Mouse (Mus musculus): ENCODE data around the gene Lrrc45. TPM values are rescaled to one million over a fixed set of nuclear protein-coding genes. Genes with fewer than 3 reads are reported as not detected.

The Lrrc45 gene
- polyA plus RNA-seq, 1 experiment from 2014 or later: 44.1 TPM

- peaks cover 7% of the 10 kb centered on the region for H3K4me1 ChIP-seq (ENCODE audit: insufficient read depth)
- H3K4me3 ChIP-seq (ENCODE audit: low read depth, low read length): no peak overlapping the region
- no peaks in the 10 kb centered on the region for H3K27me3 ChIP-seq (ENCODE audit: insufficient read depth, low read length)
- H3K27ac ChIP-seq (ENCODE audit: low read depth): no peak overlapping the region
- no peak overlapping the region for H3K4me2 ChIP-seq
- TF ChIP-seq CTCF (IDR thresholded peaks at IDR 0.05; ENCODE audit: low read depth): no peak
- H3K9me3 ChIP-seq (ENCODE audit: low read depth, low read length): no peaks in the 10 kb centered on the region
- WGBS: 94% methylated on average over 4 of the region's 4 CpGs
- DNase-seq: no peak
- H3K36me3 ChIP-seq (ENCODE audit: insufficient read depth): peaks cover 50% of the 10 kb centered on the region
- no peak for ATAC-seq (ENCODE audit: insufficient read depth)
- H3K9ac ChIP-seq: no peak overlapping the region
Measured at GRCm38 (mm10) chr11:120676951-120677350, 36.8 kb upstream of the Lrrc45 start.

- no peak overlapping the region for H3K27ac ChIP-seq (ENCODE audit: low read depth)
- 77% methylated on average over 3 of the region's 3 CpGs for WGBS
- no peaks in the 10 kb centered on the region for H3K27me3 ChIP-seq (ENCODE audit: insufficient read depth, low read length)
- ATAC-seq (ENCODE audit: insufficient read depth) (no peak), DNase-seq (peak; percentile 46)
- no peak overlapping the region for H3K4me2 ChIP-seq
- no peaks in the 10 kb centered on the region for H3K9me3 ChIP-seq (ENCODE audit: low read depth, low read length)
- TF ChIP-seq CTCF (IDR thresholded peaks at IDR 0.05; ENCODE audit: low read depth): peak; percentile 63
- H3K4me3 ChIP-seq (ENCODE audit: low read depth, low read length): no peak overlapping the region
- H3K36me3 ChIP-seq (ENCODE audit: insufficient read depth): peaks cover 68% of the 10 kb centered on the region
- no peak overlapping the region for H3K9ac ChIP-seq
- H3K4me1 ChIP-seq (ENCODE audit: insufficient read depth): no peaks in the 10 kb centered on the region
Measured at GRCm38 (mm10) chr11:120679909-120680308, 33.8 kb upstream of the Lrrc45 start.

- no peak for DNase-seq
- Histone ChIP-seq H3K9ac (no peak overlapping the region), H3K4me3 (ENCODE audit: low read depth, low read length) (no peak overlapping the region), H3K4me1 (ENCODE audit: insufficient read depth) (peaks cover 14% of the 10 kb centered on the region), H3K36me3 (ENCODE audit: insufficient read depth) (peaks cover 73% of the 10 kb centered on the region), H3K27ac (ENCODE audit: low read depth) (no peak overlapping the region), H3K4me2 (no peak overlapping the region), H3K9me3 (ENCODE audit: low read depth, low read length) (no peaks in the 10 kb centered on the region), H3K27me3 (ENCODE audit: insufficient read depth, low read length) (no peaks in the 10 kb centered on the region)
- no peak for TF ChIP-seq CTCF (IDR thresholded peaks at IDR 0.05; ENCODE audit: low read depth)
- 89% methylated on average over 5 of the region's 5 CpGs for WGBS
- no peak for ATAC-seq (ENCODE audit: insufficient read depth)
Measured at GRCm38 (mm10) chr11:120682683-120683082, 31.0 kb upstream of the Lrrc45 start.

GRCm38 (mm10) chr11:120683536-120683935 lies 30.2 kb upstream of the Lrrc45 start:
- H3K36me3 ChIP-seq (ENCODE audit: insufficient read depth): peaks cover 71% of the 10 kb centered on the region
- no peak for TF ChIP-seq CTCF (IDR thresholded peaks at IDR 0.05; ENCODE audit: low read depth)
- 87% methylated on average over 3 of the region's 3 CpGs for WGBS

GRCm38 (mm10) chr11:120684086-120684485 lies 29.6 kb upstream of the Lrrc45 start:
- Histone ChIP-seq H3K4me3 (ENCODE audit: low read depth, low read length) (no peak overlapping the region), H3K4me1 (ENCODE audit: insufficient read depth) (peaks cover 14% of the 10 kb centered on the region), H3K9ac (no peak overlapping the region), H3K27ac (ENCODE audit: low read depth) (peak overlapping the region; percentile 52; the same call in 1 of the 2 replicates), H3K27me3 (ENCODE audit: insufficient read depth, low read length) (no peaks in the 10 kb centered on the region), H3K36me3 (ENCODE audit: insufficient read depth) (peaks cover 71% of the 10 kb centered on the region), H3K4me2 (no peak overlapping the region), H3K9me3 (ENCODE audit: low read depth, low read length) (no peaks in the 10 kb centered on the region)
- no peak for TF ChIP-seq CTCF (IDR thresholded peaks at IDR 0.05; ENCODE audit: low read depth)
- WGBS: 70% methylated on average over 2 of the region's 2 CpGs
- ATAC-seq (ENCODE audit: insufficient read depth) (no peak), DNase-seq (no peak)

More at GRCm38 (mm10) chr11:120683536-120683935, 30.2 kb upstream of the Lrrc45 start:
- H3K4me1 ChIP-seq (ENCODE audit: insufficient read depth): peaks cover 14% of the 10 kb centered on the region
- H3K4me3 ChIP-seq (ENCODE audit: low read depth, low read length): no peak overlapping the region
- no peak overlapping the region for H3K4me2 ChIP-seq
- ATAC-seq (ENCODE audit: insufficient read depth): no peak
- no peaks in the 10 kb centered on the region for H3K9me3 ChIP-seq (ENCODE audit: low read depth, low read length)
- no peak overlapping the region for H3K9ac ChIP-seq
- no peak for DNase-seq
- no peaks in the 10 kb centered on the region for H3K27me3 ChIP-seq (ENCODE audit: insufficient read depth, low read length)
- H3K27ac ChIP-seq (ENCODE audit: low read depth): no peak overlapping the region

GRCm38 (mm10) chr11:120684660-120685059 lies 29.1 kb upstream of the Lrrc45 start:
- H3K9ac ChIP-seq: no peak overlapping the region
- no peak overlapping the region for H3K4me3 ChIP-seq (ENCODE audit: low read depth, low read length)
- H3K27me3 ChIP-seq (ENCODE audit: insufficient read depth, low read length): no peaks in the 10 kb centered on the region
- peaks cover 14% of the 10 kb centered on the region for H3K4me1 ChIP-seq (ENCODE audit: insufficient read depth)
- H3K36me3 ChIP-seq (ENCODE audit: insufficient read depth): peaks cover 70% of the 10 kb centered on the region
- whole genome bisulfite sequencing: 67% methylated on average over 2 of the region's 2 CpGs
- no peaks in the 10 kb centered on the region for H3K9me3 ChIP-seq (ENCODE audit: low read depth, low read length)
- H3K4me2 ChIP-seq: no peak overlapping the region
- no peak for ATAC-seq (ENCODE audit: insufficient read depth)
- no peak for TF ChIP-seq CTCF (IDR thresholded peaks at IDR 0.05; ENCODE audit: low read depth)
- DNase-seq: no peak
- H3K27ac ChIP-seq (ENCODE audit: low read depth): peak overlapping the region; percentile 52; the same call in 1 of the 2 replicates

GRCm38 (mm10) chr11:120686650-120687272 lies 27.0 kb upstream of the Lrrc45 start:
- peak overlapping the region; percentile 9; the same call in 1 of the 2 replicates for H3K9ac ChIP-seq
- TF ChIP-seq CTCF (IDR thresholded peaks at IDR 0.05; ENCODE audit: low read depth): no peak
- peak; percentile 81 for DNase-seq
- no peak overlapping the region for H3K4me3 ChIP-seq (ENCODE audit: low read depth, low read length)
- H3K4me2 ChIP-seq: peak overlapping the region; percentile 13
- peak overlapping the region; percentile 95 for H3K27ac ChIP-seq (ENCODE audit: low read depth)
- 47% methylated on average over 20 of the region's 20 CpGs for WGBS
- no peaks in the 10 kb centered on the region for H3K27me3 ChIP-seq (ENCODE audit: insufficient read depth, low read length)
- peaks cover 14% of the 10 kb centered on the region for H3K4me1 ChIP-seq (ENCODE audit: insufficient read depth)
- H3K36me3 ChIP-seq (ENCODE audit: insufficient read depth): peaks cover 67% of the 10 kb centered on the region
- H3K9me3 ChIP-seq (ENCODE audit: low read depth, low read length): no peaks in the 10 kb centered on the region
- ATAC-seq (ENCODE audit: insufficient read depth): peak; percentile 79

Data from lung, embryonic 14.5 days (tissue).